Mouse (Mus musculus): ENCODE measurements around the gene Lpcat2.

DNA sequence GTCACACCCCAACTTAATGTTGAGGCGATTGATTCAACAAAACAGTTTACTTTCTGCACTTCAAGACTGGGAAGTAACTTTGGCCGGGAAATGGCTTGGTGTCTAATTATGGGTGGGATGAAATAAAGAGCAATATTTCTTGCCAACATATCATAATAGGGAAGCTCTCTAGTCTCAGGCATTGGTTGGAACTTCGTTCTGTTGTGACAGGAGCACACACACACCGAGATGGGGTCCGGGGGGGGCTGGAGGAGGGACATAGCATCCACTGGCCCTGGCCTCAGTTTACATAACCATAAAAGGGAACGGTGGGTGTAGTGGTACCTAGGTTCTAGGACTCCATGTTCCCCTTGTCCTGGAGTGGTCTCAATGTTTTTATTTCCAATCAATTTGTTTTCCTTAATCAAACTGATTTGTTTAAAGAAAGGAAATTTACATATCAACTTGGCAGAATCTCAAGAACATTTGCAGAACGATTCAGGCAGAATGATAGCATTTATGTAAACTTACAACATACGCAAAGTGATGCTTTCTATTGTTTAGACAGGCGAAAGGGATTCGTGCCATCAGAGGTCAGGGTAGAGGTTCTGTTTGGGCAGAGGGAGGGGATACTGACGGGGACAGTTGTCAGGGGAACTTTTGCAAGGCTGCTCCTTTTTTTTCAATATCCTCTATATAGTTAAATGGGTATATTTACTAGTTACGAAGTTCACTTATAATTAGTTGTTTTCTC lies 95.7 kb downstream of the Lpcat2 start:
- TF ChIP-seq POLR2A (IDR thresholded peaks at IDR 0.05; ENCODE audit: low read depth, low read length) (no peak), CTCF (IDR thresholded peaks at IDR 0.05; ENCODE audit: extremely low read depth, insufficient read length, insufficient replicate concordance, low read depth, low read length) (no peak)

All from small intestine, adult 2 months (tissue).